Mouse (Mus musculus): ENCODE measurements around the gene Zfp64.
"Not testable (repeated sequence)": the region's sequence is repeated elsewhere in the genome, so short reads cannot be mapped to it uniquely, and the experiment has no call there.

The Zfp64 gene

DNA sequence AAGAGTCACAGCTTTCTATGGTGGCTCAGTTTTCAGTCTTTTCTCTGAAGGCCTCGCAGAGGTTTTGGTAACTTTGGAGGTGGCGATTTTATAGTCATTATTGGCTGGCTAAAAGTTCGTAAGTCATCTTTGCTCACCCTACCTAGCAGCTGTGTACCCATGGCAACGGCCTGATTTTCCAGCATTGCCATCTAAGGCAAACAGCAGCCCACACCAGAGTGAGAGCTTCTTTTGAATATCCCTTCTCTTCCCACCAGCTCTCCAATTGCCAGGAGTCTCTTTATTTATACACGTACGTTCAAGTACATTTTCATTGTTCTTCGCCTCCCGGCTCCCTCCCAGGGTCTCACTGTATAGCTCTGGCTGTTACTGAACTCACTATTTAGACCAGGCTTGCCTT is 59.9 kb downstream of the Zfp64 start:
- DNase-seq (ENCODE audit: low spot score in 2 of 2) = no peak

DNA sequence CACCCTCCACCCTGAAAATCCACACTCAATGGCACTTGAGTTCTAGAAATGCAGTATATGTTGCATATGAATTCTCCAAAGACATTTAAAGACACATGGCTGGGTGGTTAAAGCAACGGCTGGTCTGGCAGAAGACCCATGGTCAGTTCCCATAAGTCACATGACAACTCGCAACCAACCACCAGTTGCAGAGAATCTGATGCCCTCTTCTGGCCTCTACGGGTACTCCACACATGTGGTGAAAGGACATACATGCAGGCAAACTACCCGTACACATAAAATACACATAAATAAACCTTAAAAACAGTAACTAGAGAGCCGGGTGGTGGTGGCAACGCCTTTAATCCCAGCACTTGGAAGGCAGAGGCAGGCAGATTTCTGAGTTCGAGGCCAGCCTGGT is 60.6 kb downstream of the Zfp64 start:
- DNase-seq (ENCODE audit: low spot score in 2 of 2) = no peak

DNA sequence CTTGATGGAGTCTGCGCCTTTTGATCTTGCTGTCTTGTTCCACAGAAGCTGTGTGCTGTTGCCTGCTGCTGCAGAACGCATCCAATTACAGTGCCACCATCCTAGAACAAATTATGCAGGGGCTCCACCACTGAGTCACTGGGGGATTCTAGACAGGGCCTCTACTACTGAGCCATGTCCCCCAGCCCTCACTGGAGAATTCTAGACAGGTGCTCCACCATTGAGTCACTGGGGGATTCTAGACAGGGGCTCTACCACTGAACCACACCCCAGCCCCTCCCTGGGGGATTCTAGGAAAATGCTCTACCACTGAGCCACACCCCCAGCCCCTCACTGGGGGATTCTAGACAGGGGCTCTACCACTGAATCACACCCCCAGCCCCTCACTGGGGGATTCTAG is 63.3 kb downstream of the Zfp64 start:
- DNase-seq (ENCODE audit: low spot score in 2 of 2) = no peak

DNA sequence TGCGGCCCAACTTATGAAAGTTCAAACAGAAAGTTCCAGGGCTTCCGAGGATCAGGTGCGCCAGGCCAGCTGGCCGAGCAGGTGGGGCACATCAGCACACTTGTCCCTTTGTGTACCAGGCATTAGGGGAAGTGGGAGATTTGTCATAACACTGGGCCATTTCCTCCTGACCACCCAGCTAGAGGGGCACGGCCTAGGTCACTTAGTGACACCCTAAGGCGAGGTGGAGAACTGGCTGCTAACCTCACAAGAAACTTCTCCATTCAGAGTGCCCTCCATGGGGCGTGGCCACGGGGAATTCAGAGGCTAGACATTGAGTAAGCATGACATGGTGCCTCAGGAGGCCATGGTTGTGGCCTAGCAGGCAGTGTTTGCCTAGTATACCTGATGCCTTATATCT is 70.7 kb downstream of the Zfp64 start:
- DNase-seq (ENCODE audit: low spot score in 2 of 2) = no peak

DNA sequence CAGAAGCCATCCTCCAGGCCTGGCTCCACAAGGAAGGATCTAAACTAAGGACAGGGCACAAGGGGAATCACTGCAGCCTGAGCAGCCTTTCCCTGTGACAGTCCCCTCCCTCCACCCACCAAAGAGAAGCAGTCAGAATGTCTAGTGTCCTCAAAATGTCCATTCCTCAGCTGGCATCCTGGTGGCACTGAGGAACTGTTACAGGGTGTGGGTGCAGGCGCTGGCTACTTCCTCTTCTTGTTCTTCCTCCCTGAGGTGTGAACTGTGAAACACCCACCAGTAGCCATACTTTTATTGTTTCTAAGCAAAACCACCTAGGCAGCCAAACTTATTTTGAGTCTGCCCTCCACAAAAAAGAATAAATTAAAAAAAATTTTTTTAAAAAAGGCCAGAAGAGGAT is 72.4 kb downstream of the Zfp64 start:
- no peak for DNase-seq (ENCODE audit: low spot score in 2 of 2)

DNA sequence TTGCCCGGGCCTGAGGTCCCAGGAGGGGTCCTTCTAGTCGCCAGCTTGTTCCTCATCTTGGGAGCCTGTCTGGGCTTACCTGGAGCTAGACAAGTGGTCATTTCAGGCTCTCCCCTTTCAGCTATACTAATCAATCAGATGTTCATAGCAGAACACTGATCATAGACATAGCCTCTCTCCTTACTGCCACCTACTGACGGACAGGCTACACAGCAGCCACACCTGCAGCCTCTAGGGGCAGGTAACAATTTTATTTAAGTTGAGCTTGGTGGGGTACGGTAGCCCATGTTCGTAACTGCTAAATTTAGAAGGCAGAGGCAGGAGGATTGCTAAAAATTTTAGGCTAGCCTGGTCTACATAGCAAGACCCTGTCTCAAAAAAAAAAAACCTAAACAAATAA is 73.5 kb downstream of the Zfp64 start:
- DNase-seq (ENCODE audit: low spot score in 2 of 2) = no peak

DNA sequence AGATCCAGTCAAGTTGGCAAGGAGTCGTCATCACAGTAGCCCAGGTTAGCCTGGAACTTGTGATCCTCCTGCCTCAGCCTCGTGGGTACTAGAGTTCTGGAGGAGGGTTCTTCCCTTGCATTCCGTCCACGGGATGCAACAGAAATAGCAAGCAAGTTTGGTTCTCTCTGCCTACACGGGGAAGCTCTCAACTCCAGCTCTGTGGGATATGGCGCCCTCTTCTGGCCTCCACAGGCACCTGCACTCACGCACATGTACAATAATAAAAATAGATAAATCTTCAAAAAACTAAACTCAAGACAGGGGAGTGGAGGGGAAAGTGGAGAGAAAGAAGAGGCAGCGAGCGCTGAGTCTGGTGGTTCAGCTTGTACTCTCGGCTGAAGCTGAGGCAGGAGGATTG is 75.8 kb downstream of the Zfp64 start:
- no peak for DNase-seq (ENCODE audit: low spot score in 2 of 2)

DNA sequence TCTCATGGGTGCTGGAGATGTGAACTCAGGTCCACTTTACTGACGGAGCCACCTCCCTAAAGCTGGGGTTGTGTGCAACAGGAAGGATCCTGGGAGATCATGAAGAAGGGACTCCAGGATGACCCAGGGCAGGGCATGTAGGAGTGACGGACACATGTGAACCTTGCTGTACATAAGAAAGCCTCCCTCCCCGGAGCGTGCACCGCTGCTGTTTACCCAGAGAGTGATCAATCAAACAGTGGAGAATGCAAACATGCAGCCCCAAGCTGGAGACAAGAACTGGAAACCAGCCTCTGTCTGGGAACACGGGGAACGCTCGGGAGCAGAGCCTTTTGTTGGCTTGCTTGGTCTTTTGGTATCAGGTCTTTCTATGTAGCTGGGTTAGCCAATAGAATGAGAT is 76.7 kb downstream of the Zfp64 start:
- no peak for DNase-seq (ENCODE audit: low spot score in 2 of 2)

DNA sequence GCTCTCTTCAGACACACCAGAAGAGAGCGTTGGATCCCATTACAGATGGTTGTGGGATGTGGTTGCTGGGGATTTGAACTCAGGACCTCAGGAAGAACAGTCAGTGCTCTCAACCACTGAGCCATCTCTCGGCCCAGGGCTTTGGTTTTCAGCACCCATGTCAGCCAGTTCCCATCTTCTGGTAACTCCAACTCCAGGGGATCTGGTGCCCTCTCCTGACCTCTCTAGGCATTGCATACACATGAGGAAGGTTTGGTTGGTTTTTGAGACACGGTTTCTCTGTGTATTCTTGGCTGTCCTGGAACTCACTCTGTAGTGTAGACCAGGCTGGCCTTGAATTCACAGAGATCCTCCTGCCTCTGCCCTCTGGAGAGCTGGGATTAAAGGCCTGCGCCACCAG is 77.2 kb downstream of the Zfp64 start:
- no peak for DNase-seq (ENCODE audit: low spot score in 2 of 2)

DNA sequence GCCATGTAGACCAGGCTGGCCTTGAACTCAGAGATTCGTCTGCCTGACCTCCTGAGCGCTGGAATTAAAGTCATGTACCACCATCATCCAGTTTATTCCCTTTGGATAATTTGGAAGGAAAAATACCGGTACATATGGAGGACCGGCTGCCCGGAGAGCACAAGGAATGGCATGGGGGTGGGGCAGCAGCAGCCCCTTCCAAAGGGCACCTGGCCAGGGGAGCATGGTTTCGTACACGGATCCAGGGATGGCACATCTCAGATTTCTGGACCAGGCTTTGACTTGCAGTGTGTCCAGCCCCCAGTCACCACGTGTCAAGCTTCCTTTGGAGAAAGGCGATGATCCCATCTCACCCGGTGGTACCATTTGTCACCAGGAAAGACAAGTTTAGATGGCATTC is 78.8 kb downstream of the Zfp64 start:
- no peak for DNase-seq (ENCODE audit: low spot score in 2 of 2)

DNA sequence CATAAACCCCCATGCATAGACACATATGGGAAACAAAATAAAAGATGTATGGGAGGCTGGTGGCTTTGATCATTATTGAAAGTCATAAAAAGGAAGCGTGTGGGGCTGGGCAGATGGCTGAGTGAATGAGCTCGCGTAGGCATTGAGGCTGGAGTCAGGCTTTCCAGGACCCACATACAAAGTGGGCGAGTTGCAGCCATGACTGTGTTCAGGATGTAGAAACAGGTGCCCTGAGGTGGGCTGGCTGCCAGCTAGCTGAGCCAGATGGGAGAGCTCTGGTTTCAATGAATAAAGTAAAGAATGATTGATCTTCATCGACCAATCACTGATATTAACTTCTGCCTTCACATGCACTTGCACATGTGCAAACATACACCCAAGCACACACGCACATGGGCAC is 80.9 kb downstream of the Zfp64 start:
- DNase-seq (ENCODE audit: low spot score in 2 of 2) = no peak

DNA sequence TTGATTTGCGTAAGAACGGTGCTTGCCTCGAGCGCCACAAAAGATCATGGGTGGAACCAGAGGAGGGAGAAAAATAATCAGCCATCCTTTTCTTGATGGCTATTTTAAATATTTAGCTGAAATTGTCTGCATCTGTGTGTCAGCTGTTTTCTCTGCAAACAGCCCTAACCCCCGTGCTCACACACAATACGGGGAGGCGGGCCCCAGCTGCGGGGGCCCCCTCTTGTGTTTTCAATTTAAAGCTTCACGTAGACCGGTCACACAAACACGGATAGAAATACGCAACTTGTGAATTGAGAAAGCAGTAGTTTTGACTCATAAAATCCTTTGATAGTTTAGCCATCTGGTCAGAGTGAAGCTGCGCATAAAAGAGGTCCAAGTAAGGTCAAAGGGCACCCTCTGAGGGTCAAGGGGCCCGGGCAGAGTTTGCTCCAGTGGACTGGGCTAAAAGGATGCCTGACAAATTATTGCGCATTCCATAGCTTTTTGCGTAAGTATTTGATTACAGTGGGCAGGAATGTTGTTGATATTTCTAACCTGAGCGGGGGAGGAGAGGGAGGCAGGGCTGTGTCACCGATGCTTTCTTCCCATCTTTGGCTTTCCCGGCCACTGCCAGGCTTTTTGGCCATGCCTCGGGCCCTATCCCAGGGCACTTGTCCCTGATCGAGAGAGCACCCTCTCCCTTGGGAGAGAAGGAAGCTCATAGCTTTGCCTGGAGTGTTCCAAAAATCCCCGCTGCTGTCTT is 83.4 kb downstream of the Zfp64 start:
- no peak for DNase-seq (ENCODE audit: low spot score in 2 of 2)

DNA sequence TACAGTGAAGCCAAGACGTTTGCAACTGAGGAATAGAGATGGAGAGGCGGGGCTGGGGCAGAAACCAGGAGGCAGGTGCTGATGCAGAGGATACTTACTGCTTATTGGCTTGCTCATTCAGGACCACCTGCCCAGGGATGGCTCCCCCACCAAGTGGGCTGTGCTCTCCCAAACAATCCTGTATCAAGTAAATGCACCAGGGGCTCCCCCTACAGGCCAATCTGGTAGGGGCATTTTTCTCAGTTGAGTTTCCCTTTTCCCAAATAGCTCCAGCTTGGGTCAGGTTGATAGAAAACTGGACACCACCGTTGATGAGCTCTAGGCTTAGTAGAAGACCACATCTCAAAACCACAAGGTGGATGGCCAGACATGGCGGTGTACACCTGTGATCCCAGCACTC is 84.9 kb downstream of the Zfp64 start:
- DNase-seq (ENCODE audit: low spot score in 2 of 2) = no peak

DNA sequence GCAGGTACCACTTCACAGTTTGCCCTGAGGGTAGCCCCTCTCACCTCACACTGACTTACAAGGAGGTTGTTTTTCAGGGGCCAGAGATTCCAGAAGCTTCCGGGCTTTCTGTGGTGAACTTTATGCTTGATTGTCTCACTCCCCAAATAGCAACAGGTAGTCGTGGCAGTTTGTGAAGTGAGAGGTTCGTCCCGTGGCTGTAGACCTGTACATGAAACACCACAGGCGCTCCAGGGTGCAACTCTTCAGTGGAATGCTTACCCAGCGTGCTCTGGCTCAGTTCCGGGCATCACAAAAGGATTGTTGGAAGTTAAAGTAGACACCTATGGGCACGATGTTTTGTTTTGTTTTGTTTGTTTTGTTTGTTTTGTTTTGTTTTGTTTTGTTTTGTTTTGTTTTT is 88.4 kb downstream of the Zfp64 start:
- DNase-seq (ENCODE audit: low spot score in 2 of 2) = no peak

DNA sequence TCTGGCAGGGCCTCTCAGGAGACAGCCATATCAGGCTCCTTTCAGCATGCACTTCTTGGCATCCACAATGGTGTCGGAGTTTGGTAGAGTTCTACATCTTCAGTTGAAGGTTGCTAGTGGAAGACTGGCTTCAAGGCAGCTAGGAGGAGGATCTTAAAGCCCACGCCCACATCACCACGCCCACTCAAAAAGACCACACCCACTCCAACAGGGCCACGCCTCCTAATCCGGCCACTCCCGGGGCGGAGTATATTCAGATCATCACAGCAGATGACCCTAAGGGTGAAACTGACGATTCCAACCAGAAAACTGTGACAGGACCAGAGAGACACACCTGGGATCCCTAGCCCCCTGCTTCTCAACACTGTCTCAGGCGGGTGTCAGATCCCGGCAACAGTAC is 89.0 kb downstream of the Zfp64 start:
- no peak for DNase-seq (ENCODE audit: low spot score in 2 of 2)

DNA sequence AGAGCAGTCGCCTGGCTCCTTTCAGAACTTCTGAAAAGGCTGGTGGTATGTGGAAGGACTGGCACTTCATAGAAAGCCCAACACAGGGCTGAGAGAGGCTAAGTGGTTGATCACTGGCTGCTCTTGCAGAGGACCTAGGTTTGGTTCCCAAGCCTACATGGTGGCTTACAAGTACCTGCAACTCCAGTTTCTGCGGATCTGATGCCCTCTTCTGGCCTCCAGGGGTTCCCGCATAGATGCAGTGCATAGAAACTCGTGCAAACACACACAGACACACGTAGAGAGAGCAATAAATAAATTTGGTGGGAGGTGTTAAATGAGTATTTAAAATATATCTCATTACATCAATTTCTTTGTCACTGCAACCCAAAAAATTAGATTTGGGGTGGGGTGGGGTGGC is 90.5 kb downstream of the Zfp64 start:
- DNase-seq (ENCODE audit: low spot score in 2 of 2) = no peak

DNA sequence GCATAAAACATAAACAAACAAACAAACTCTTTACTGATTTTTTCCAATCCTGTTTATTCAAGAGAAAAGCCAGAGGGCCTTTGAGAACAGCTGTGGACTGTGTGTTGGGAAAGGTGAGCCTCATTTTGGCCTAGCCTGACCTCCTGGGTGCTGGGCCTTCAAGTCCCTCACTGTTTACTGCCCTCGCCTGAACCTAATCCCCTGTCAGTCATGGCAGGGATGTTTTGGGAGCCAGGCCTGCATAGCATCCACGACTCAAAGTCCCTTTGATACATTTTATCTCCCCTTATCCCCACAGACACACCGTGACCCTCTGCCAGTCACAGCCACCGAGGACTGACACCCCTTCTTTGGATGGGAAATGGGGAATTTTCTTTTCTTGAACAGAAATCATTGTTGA is 92.7 kb downstream of the Zfp64 start:
- DNase-seq (ENCODE audit: low spot score in 2 of 2) = no peak

DNA sequence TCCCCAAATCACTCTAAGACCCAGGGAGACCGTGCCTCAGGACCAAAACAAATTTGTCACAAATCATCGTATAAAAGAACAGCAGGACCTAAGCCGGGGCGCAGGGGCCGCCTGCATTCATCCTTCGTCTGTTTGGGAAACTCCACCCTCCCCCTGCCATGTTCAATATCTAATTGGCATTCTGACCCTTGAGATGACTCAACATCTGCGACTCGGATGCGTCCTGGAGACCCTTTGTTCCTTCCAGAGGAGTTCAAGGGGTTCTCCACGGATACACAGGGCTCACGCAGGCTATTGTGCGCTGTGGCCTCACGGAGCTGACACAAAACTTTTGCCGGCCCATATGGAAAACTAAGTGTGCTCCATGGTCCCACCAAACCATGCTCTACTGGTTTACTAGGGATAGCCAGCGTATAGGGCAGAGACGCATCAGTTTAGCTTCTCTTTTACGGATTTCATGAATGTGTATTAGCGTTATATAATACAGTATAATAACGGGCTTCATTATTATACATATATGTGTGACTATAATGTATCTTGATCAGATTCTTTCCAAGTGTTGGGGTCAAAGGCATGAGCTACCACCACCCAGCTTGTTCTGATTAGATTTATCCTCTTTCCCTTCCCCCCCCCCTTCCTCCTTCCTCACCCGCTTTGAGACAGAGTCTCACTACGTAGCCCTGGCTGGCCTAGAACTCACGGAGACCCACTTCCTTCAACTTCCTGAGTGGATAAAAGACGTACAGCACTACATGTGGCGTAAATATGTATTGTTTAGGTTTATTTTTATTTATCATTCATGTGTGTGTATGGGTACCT is 94.3 kb downstream of the Zfp64 start:
- no peak for DNase-seq (ENCODE audit: low spot score in 2 of 2)

DNA sequence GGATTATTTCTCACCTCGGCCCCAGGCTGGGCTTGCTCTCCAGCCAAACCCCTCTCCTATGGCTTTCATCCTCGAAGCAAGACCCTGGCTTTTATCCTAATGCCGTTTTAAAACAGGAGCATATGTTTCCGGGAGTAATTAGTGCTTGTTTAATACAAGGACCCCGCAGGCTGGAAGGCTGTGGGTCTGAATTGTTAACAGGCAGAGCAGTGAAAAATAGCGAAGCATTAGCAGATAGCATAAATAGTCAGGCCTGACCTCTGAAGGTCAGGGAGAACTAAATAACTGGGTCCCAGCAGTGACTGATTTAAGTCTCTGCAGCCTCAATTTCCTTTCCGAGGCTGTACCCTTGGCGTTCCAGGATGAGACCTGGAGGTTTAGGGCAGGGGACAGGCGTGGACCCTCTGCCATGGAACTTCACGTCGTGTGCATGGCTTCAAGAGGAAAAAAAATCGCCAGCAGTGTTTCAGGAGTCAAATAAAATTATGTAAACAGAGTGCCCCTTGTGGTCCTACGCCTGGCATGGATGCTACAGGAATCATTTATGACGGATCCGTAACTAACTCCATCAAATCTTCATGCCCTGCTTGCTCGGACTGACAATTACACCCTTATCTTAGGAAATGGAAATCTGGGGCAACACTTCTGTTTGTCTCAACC is 95.2 kb downstream of the Zfp64 start:
- DNase-seq (ENCODE audit: low spot score in 2 of 2) = no peak

DNA sequence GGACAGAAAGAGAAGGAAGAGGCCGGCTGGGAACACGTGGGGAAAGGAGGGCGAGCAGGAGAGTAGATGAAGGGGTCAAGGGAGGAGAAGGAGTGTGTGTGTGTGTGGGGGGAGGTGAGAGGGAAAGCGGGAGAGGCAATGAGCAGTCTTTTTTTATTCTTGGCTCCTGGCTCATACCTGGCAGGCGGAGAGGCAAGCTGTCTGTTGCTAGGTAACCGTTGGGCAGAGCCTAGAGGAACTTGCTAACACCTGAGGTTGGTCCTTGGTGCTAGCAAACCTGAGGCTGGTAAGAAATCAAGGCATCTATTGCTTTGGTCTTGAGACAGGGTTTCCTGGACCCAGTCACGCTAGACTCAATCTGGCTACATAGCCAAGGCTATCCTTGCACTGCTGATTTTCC is 98.7 kb downstream of the Zfp64 start:
- no peak for DNase-seq (ENCODE audit: low spot score in 2 of 2)

DNA sequence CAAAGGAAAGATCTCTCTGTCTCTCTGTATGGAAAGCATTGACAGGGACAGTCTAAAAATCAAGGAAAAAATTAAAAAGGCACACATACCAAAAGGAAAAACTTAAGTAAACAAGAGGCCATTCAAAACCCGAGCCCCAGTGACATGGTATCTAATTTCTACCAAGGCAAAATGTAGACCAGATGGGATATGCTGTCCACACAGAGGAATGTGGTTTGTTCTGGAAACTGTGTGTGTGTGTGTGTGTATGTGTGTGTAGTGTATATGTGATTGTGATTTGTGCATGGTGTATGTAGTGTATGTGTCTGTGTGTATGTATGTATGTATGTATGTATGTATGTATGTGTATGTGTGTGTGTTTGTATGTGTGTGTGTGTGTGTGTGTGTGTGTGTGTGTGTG is 100.6 kb downstream of the Zfp64 start:
- DNase-seq (ENCODE audit: low spot score in 2 of 2) = no peak

DNA sequence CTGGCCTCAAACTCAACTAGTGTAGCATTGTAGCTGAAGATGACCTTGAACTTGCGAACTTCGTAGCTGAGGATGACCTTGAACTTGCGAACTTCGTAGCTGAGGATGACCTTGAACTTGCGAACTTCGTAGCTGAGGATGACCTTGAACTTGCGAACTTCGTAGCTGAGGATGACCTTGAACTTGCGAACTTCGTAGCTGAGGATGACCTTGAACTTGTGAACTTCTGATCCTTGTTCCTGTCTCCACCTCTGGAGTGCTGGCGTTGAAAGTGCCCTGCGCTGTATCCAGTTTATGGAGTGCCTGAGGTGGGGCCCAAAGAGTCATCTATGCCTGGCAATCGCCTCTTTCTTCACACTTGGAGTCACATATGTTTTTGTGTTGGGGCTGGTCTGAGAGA is 101.5 kb downstream of the Zfp64 start:
- DNase-seq (ENCODE audit: low spot score in 2 of 2) = not testable (repeated sequence)

DNA sequence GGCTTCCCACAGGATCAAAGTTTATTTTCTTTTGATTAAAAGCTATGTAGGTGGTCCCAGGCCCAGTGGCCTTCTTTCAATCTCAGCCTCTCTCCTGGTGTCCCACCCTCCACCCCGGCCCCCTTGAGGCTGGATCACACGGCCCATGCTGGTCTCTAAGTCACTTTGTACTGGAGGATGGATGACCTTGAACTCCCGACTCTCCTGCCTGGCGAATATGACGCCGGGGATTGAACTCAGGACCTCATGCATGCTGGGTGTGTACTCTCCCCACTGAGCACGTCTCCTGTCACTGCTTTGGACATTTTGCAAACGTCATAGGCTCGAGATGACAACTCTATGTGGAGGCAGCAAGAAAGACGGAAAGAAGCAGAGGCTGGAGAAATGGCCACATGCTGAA is 103.8 kb downstream of the Zfp64 start:
- no peak for DNase-seq (ENCODE audit: low spot score in 2 of 2)

All from frontal cortex, postnatal 25 days (tissue).